28 mouse cellular contexts compared by ENCODE assay signal in genomic region chr7:65076134-65076533, GRCm38 (mm10).
DNase-seq lines count a peak whose midpoint lies in the region; ATAC-seq and TF ChIP-seq lines count a peak whose summit lies in the region.
"Had no signal": no experiment of that assay in that cellular context is flagged by ENCODE, and none has a peak within 500 bp of the region (broad histone marks: within the 10 kb centered on the region; RNA-seq: fewer than 3 reads in every experiment).

No protein-coding gene starts in this region.

- WGBS in neural tube, embryonic 13.5 days: 74% methylated on average over 4 of the region's 4 CpGs
- 64% methylated on average over 4 of the region's 4 CpGs for WGBS in neural tube, embryonic 15.5 days
- 89% methylated on average over 4 of the region's 4 CpGs for WGBS in kidney, adult 2 months

- no peak for DNase-seq in frontal cortex, postnatal 25 days (ENCODE audit: low spot score in 2 of 2)
- DNase-seq in layer of hippocampus, adult 2 months (ENCODE audit: low spot score in 2 of 2): peak; percentile 34 to 69
- no peak for DNase-seq in layer of hippocampus, postnatal 36 days
- DNase-seq in brain, adult 2 months (ENCODE audit: low read depth, low spot score): peak; percentile 72
- no peak for DNase-seq in kidney, adult 2 months
- DNase-seq: adrenal gland, adult 8-10 months; adrenal gland, postnatal 14 days; adrenal gland, postnatal 36 days; B cell, adult 2 months; cerebellum, adult 11 months; cerebellum, adult 18-20 months; cerebellum, adult 8-10 months; cerebellum, adult 9-11 months; cerebellum, postnatal 14 days; cerebellum, postnatal 36 days; embryo, embryonic 11 days had no signal

- peak overlapping the region; percentile 80 for H3K27ac ChIP-seq in layer of hippocampus, adult 2 months
- 0 out of 2 replicates have a peak overlapping the region, but pooled peaks have one; percentile 28 for H3K27ac ChIP-seq in neural tube, embryonic 13.5 days (replicated peaks)
- no peak overlapping the region for H3K27ac ChIP-seq in neural tube, embryonic 15.5 days (replicated peaks)
- H3K27ac ChIP-seq in kidney, adult 2 months (ENCODE audit: insufficient read depth, low read depth, low read length): no peak overlapping the region
- H3K27ac ChIP-seq: embryonic facial prominence, embryonic 10.5 days; embryonic facial prominence, embryonic 12.5 days; forebrain, embryonic 13.5 days; forebrain, embryonic 15.5 days had no signal

- H3K27me3 ChIP-seq in neural tube, embryonic 13.5 days: no peaks in the 10 kb centered on the region
- no peaks in the 10 kb centered on the region for H3K27me3 ChIP-seq in neural tube, embryonic 15.5 days (replicated peaks)
- H3K27me3 ChIP-seq in kidney, adult 2 months (replicated peaks; ENCODE audit: control insufficient read depth, insufficient read depth, low read length): no peaks in the 10 kb centered on the region
- H3K27me3 ChIP-seq: CH12.LX; embryonic facial prominence, embryonic 12.5 days; forebrain, embryonic 13.5 days; forebrain, embryonic 15.5 days; Patski had no signal

- TF ChIP-seq CTCF in layer of hippocampus, adult 2 months (conservative IDR thresholded peaks at IDR 0.05): no peak
- TF ChIP-seq CTCF in kidney, adult 2 months (conservative IDR thresholded peaks at IDR 0.05; ENCODE audit: insufficient read depth, insufficient read length, low read depth, low read length): no peak

- no peaks in the 10 kb centered on the region; the same call in 1 of the 2 replicates for H3K4me1 ChIP-seq in neural tube, embryonic 13.5 days (replicated peaks)
- H3K4me1 ChIP-seq in neural tube, embryonic 15.5 days: peaks cover 9% of the 10 kb centered on the region; the same call in 1 of the 2 replicates
- H3K4me1 ChIP-seq in kidney, adult 2 months (ENCODE audit: control insufficient read depth, insufficient read depth, low read length): no peaks in the 10 kb centered on the region
- H3K4me1 ChIP-seq: embryonic facial prominence, embryonic 10.5 days; embryonic facial prominence, embryonic 12.5 days; forebrain, embryonic 13.5 days; forebrain, embryonic 15.5 days had no signal

- H3K4me2 ChIP-seq in neural tube, embryonic 13.5 days: no peak overlapping the region
- H3K4me2 ChIP-seq in neural tube, embryonic 15.5 days: no peak overlapping the region
- H3K4me2 ChIP-seq: embryonic facial prominence, embryonic 12.5 days; forebrain, embryonic 13.5 days; forebrain, embryonic 15.5 days had no signal

- H3K36me3 ChIP-seq in neural tube, embryonic 13.5 days: no peaks in the 10 kb centered on the region
- no peaks in the 10 kb centered on the region for H3K36me3 ChIP-seq in neural tube, embryonic 15.5 days
- no peaks in the 10 kb centered on the region for H3K36me3 ChIP-seq in kidney, adult 2 months (ENCODE audit: control insufficient read depth, insufficient read depth, low read length)
- H3K36me3 ChIP-seq: embryonic facial prominence, embryonic 10.5 days; embryonic facial prominence, embryonic 12.5 days; forebrain, embryonic 15.5 days; G1E had no signal

- H3K9ac ChIP-seq in neural tube, embryonic 13.5 days: no peak overlapping the region
- H3K9ac ChIP-seq in neural tube, embryonic 15.5 days (replicated peaks): no peak overlapping the region
- H3K9ac ChIP-seq: embryonic facial prominence, embryonic 12.5 days; forebrain, embryonic 13.5 days; forebrain, embryonic 15.5 days had no signal

- ATAC-seq in frontal cortex, adult (ENCODE audit: low TSS enrichment): peak; percentile 38; the same call in 1 of the 2 replicates
- 0 out of 2 replicates have a peak, but pooled peaks have one; percentile 8 for ATAC-seq in neural tube, embryonic 13.5 days (ENCODE audit: low read depth)
- no peak for ATAC-seq in neural tube, embryonic 15.5 days (ENCODE audit: low FRiP score)
- ATAC-seq: activated CD4-positive, CD25-positive, alpha-beta regulatory T cell, adult 4 months; CD4-positive, CD25-positive, alpha-beta regulatory T cell, adult 4 months; forebrain, embryonic 13.5 days; Patski had no signal

- no peaks in the 10 kb centered on the region for H3K9me3 ChIP-seq in neural tube, embryonic 13.5 days
- no peaks in the 10 kb centered on the region for H3K9me3 ChIP-seq in neural tube, embryonic 15.5 days (replicated peaks)
- H3K9me3 ChIP-seq: embryonic facial prominence, embryonic 12.5 days; forebrain, embryonic 13.5 days; forebrain, embryonic 15.5 days had no signal

- TF ChIP-seq POLR2A in kidney, adult 2 months (IDR thresholded peaks at IDR 0.05; ENCODE audit: low read depth, low read length): no peak

- no peak overlapping the region for H3K4me3 ChIP-seq in layer of hippocampus, adult 2 months
- no peak overlapping the region for H3K4me3 ChIP-seq in neural tube, embryonic 13.5 days
- H3K4me3 ChIP-seq in neural tube, embryonic 15.5 days (replicated peaks): no peak overlapping the region
- no peak overlapping the region for H3K4me3 ChIP-seq in kidney, adult 2 months (ENCODE audit: insufficient read depth, low read depth, low read length)
- H3K4me3 ChIP-seq: embryonic facial prominence, embryonic 10.5 days; embryonic facial prominence, embryonic 12.5 days; forebrain, embryonic 13.5 days; forebrain, embryonic 15.5 days had no signal

Comparison
In these comparisons a context has a peak if more than half of its experiments do, and no peak if none do; other contexts are left out.
1. DNase-seq: peak in layer of hippocampus, adult 2 months (2 of 2) and brain, adult 2 months (single experiment); none in frontal cortex, postnatal 25 days (0 of 2), layer of hippocampus, postnatal 36 days (0 of 2) and kidney, adult 2 months (single experiment).
2. H3K27ac ChIP-seq: peak in layer of hippocampus, adult 2 months (single experiment) and neural tube, embryonic 13.5 days (single experiment); none in neural tube, embryonic 15.5 days (single experiment) and kidney, adult 2 months (single experiment).